Mouse (Mus musculus): ENCODE results near the gene Magel2. TPM values are rescaled to one million over a fixed set of nuclear protein-coding genes. Genes with fewer than 3 reads are reported as not detected.

The Magel2 gene
- polyA plus RNA-seq, 1 experiment from 2014 or later = 7.5 TPM

Other genes with a start within 250 kb of the Magel2 start
- gene Ndn, start 30.4 kb upstream of the Magel2 start, polyA plus RNA-seq (2014; fragmentation: Nextera tagmentation; extraction: Ambion mirVana) = 190 and 203 TPM in 2 replicates
- gene Mkrn3, start 43.1 kb downstream of the Magel2 start, polyA plus RNA-seq (2014; fragmentation: Nextera tagmentation; extraction: Ambion mirVana) = 12.7 and 13.2 TPM in 2 replicates
- gene Peg12, start 87.5 kb downstream of the Magel2 start, polyA plus RNA-seq (2014; fragmentation: Nextera tagmentation; extraction: Ambion mirVana) = 61.6 and 63.7 TPM in 2 replicates